Mouse (Mus musculus) kidney, adult 2 months (tissue): ENCODE measurements at regions not wholly inside any gene's neighbourhood (a gene's known extent, or its start where the extent isn't known, plus 50 kb on each side); places are given as distances from the start of the nearest gene placed in this dataset.

Experiments
- CTCF ChIP-seq: fragments of 200-500 bp; conservative IDR thresholded peaks from 2 replicates; pipeline ENCODE4 v1.5.1; 2011; ENCODE audit warnings: low read depth, mild to moderate bottlenecking, control low read depth, low read length, moderate library complexity, mixed read lengths; ENCODE audit not compliant: insufficient read depth, insufficient read length
- POLR2A ChIP-seq: fragments of 200-500 bp; IDR thresholded peaks from one replicate; pipeline ENCODE4 v1.6.1; 2011; ENCODE audit warnings: low read depth, low read length, control low read depth

DNA sequence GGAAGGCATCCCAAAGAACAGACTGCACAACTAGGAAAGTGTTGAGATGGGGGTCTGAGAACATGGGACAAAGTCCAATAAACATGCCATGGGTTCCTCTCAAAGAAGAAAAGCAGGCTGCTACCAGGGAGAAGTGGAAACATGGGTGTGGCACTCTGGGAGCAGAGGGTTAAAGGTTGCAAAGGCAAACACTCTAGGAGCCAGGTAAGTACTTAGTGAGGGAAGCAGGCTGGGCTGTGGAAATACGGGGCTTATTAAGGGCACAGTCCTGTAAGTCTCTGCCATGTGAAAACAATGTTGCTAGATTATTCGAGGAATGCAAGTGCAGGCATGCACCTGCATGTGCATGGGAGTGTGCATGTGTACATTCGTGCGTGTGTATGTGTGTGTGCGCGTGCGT, 71.7 kb upstream of the Ankrd1 start:
- TF ChIP-seq CTCF (no peak), POLR2A (no peak)
